Mouse (Mus musculus): ENCODE results near the gene Prelid1. TPM values are rescaled to one million over a fixed set of nuclear protein-coding genes. Genes with fewer than 3 reads are reported as not detected.

The Prelid1 gene
- polyA plus RNA-seq, 1 experiment from 2014 or later, result 427 TPM

GRCm38 (mm10) chr13:55322130-55322825, 2.0 kb downstream of the Prelid1 start:
- Histone ChIP-seq H3K4me3 (peak overlapping the region; percentile 90), H3K4me1 (peaks cover 43% of the 10 kb centered on the region), H3K27me3 (no peaks in the 10 kb centered on the region), H3K27ac (peak overlapping the region; percentile 87), H3K36me3 (peaks cover 60% of the 10 kb centered on the region), H3K9me3 (no peaks in the 10 kb centered on the region), H3K9ac (peak overlapping the region; percentile 98), H3K4me2 (peak overlapping the region; percentile 69)
- ATAC-seq (ENCODE audit: insufficient number of reproducible peaks, low FRiP score, low TSS enrichment, low read depth), result no peak
- WGBS, result 1% methylated on average over 31 of the region's 31 CpGs

- H3K27ac ChIP-seq, result no peak overlapping the region
- no peak for ATAC-seq (ENCODE audit: insufficient number of reproducible peaks, low FRiP score, low TSS enrichment, low read depth)
- no peaks in the 10 kb centered on the region for H3K27me3 ChIP-seq
- H3K36me3 ChIP-seq, result peaks cover 34% of the 10 kb centered on the region
- peaks cover 62% of the 10 kb centered on the region for H3K4me1 ChIP-seq
- no peaks in the 10 kb centered on the region for H3K9me3 ChIP-seq
- no peak overlapping the region for H3K9ac ChIP-seq
- WGBS, result 88% methylated on average over 11 of the region's 11 CpGs
- no peak overlapping the region for H3K4me2 ChIP-seq
- no peak overlapping the region for H3K4me3 ChIP-seq
Measured at GRCm38 (mm10) chr13:55325596-55325995, 5.3 kb downstream of the Prelid1 start.

GRCm38 (mm10) chr13:55327169-55327568, 6.9 kb downstream of the Prelid1 start:
- ATAC-seq (ENCODE audit: insufficient number of reproducible peaks, low FRiP score, low TSS enrichment, low read depth), result no peak
- H3K4me3 ChIP-seq, result no peak overlapping the region
- H3K4me1 ChIP-seq, result peaks cover 61% of the 10 kb centered on the region
- WGBS, result 54% methylated on average over 4 of the region's 4 CpGs
- 0 out of 2 replicates have a peak overlapping the region, but pooled peaks have one; percentile 93 for H3K4me2 ChIP-seq
- no peak overlapping the region for H3K27ac ChIP-seq
- H3K9me3 ChIP-seq, result no peaks in the 10 kb centered on the region
- H3K27me3 ChIP-seq, result no peaks in the 10 kb centered on the region
- H3K9ac ChIP-seq, result no peak overlapping the region
- peaks cover 34% of the 10 kb centered on the region for H3K36me3 ChIP-seq

- Histone ChIP-seq H3K9me3 (no peaks in the 10 kb centered on the region), H3K4me2 (peak overlapping the region; percentile 93), H3K4me1 (peaks cover 59% of the 10 kb centered on the region), H3K36me3 (peaks cover 34% of the 10 kb centered on the region), H3K9ac (no peak overlapping the region), H3K27ac (no peak overlapping the region), H3K27me3 (no peaks in the 10 kb centered on the region), H3K4me3 (peak overlapping the region; percentile 86)
- no peak for ATAC-seq (ENCODE audit: insufficient number of reproducible peaks, low FRiP score, low TSS enrichment, low read depth)
- WGBS, result 36% methylated on average over 8 of the region's 8 CpGs
Measured at GRCm38 (mm10) chr13:55327633-55328032, 7.3 kb downstream of the Prelid1 start.

GRCm38 (mm10) chr13:55328171-55328570, 7.9 kb downstream of the Prelid1 start:
- H3K9ac ChIP-seq, result no peak overlapping the region
- H3K4me3 ChIP-seq, result peak overlapping the region; percentile 86
- WGBS, result 86% methylated on average over 6 of the region's 6 CpGs
- no peaks in the 10 kb centered on the region for H3K27me3 ChIP-seq
- no peak overlapping the region for H3K27ac ChIP-seq
- peak overlapping the region; percentile 93 for H3K4me2 ChIP-seq
- H3K36me3 ChIP-seq, result peaks cover 31% of the 10 kb centered on the region
- no peaks in the 10 kb centered on the region for H3K9me3 ChIP-seq
- peaks cover 54% of the 10 kb centered on the region for H3K4me1 ChIP-seq
- no peak for ATAC-seq (ENCODE audit: insufficient number of reproducible peaks, low FRiP score, low TSS enrichment, low read depth)

- ATAC-seq (ENCODE audit: insufficient number of reproducible peaks, low FRiP score, low TSS enrichment, low read depth), result no peak
- H3K9ac ChIP-seq, result 0 out of 2 replicates have a peak overlapping the region, but pooled peaks have one; percentile 56
- peaks cover 27% of the 10 kb centered on the region for H3K36me3 ChIP-seq
- peaks cover 49% of the 10 kb centered on the region for H3K4me1 ChIP-seq
- H3K4me2 ChIP-seq, result peak overlapping the region; percentile 93
- peak overlapping the region; percentile 86 for H3K4me3 ChIP-seq
- H3K9me3 ChIP-seq, result no peaks in the 10 kb centered on the region
- WGBS, result 80% methylated on average over 4 of the region's 4 CpGs
- H3K27ac ChIP-seq, result no peak overlapping the region
- H3K27me3 ChIP-seq, result no peaks in the 10 kb centered on the region
Measured at GRCm38 (mm10) chr13:55328641-55329040, 8.3 kb downstream of the Prelid1 start.

GRCm38 (mm10) chr13:55329109-55329682, 8.9 kb downstream of the Prelid1 start:
- WGBS, result under 1% methylated on average over 27 of the region's 29 CpGs
- Histone ChIP-seq H3K4me3 (peak overlapping the region; percentile 86), H3K4me2 (peak overlapping the region; percentile 93), H3K9ac (peak overlapping the region; percentile 56), H3K27ac (peak overlapping the region; percentile 92), H3K9me3 (no peaks in the 10 kb centered on the region), H3K36me3 (peaks cover 22% of the 10 kb centered on the region), H3K27me3 (no peaks in the 10 kb centered on the region), H3K4me1 (peaks cover 44% of the 10 kb centered on the region)
- peak; percentile 38 for ATAC-seq (ENCODE audit: insufficient number of reproducible peaks, low FRiP score, low TSS enrichment, low read depth)

GRCm38 (mm10) chr13:55329683-55330566, 9.6 kb downstream of the Prelid1 start, which contains the start of gene Mxd3:
Gene Mxd3 (minus strand): TSS chr13:55329823.
- H3K4me3 ChIP-seq, result peak within 1 kb of the TSS; percentile 86
- H3K4me2 ChIP-seq, result peak within 1 kb of the TSS; percentile 93
- peak; percentile 86 for ATAC-seq (ENCODE audit: insufficient number of reproducible peaks, low FRiP score, low TSS enrichment, low read depth)
- H3K9me3 ChIP-seq, result no peaks in the 10 kb centered on the region
- under 1% methylated on average over 79 of the region's 82 CpGs for WGBS
- peaks cover 17% of the 10 kb centered on the region for H3K36me3 ChIP-seq
- H3K27me3 ChIP-seq, result no peaks in the 10 kb centered on the region
- H3K9ac ChIP-seq, result peak within 1 kb of the TSS; percentile 62
- peak within 1 kb of the TSS; percentile 92 for H3K27ac ChIP-seq
- peaks cover 41% of the 10 kb centered on the region for H3K4me1 ChIP-seq

GRCm38 (mm10) chr13:55330567-55331400, 10.5 kb downstream of the Prelid1 start:
- H3K9ac ChIP-seq, result 0 out of 2 replicates have a peak overlapping the region, but pooled peaks have one; percentile 62
- H3K4me2 ChIP-seq, result peak overlapping the region; percentile 93
- H3K9me3 ChIP-seq, result no peaks in the 10 kb centered on the region
- peaks cover 39% of the 10 kb centered on the region for H3K4me1 ChIP-seq
- no peak for ATAC-seq (ENCODE audit: insufficient number of reproducible peaks, low FRiP score, low TSS enrichment, low read depth)
- H3K27me3 ChIP-seq, result no peaks in the 10 kb centered on the region
- peak overlapping the region; percentile 92 for H3K27ac ChIP-seq
- peaks cover 9% of the 10 kb centered on the region for H3K36me3 ChIP-seq
- peak overlapping the region; percentile 86 for H3K4me3 ChIP-seq
- 43% methylated on average over 14 of the region's 14 CpGs for WGBS

- no peak overlapping the region for H3K4me2 ChIP-seq
- no peak overlapping the region for H3K4me3 ChIP-seq
- H3K4me1 ChIP-seq, result peaks cover 31% of the 10 kb centered on the region
- H3K9me3 ChIP-seq, result no peaks in the 10 kb centered on the region
- no peaks in the 10 kb centered on the region for H3K27me3 ChIP-seq
- no peak for ATAC-seq (ENCODE audit: insufficient number of reproducible peaks, low FRiP score, low TSS enrichment, low read depth)
- H3K27ac ChIP-seq, result no peak overlapping the region
- no peak overlapping the region for H3K9ac ChIP-seq
- 80% methylated on average over 3 of the region's 3 CpGs for WGBS
- H3K36me3 ChIP-seq, result peaks cover 3% of the 10 kb centered on the region; the same call in 1 of the 2 replicates
Measured at GRCm38 (mm10) chr13:55332331-55332730, 12.0 kb downstream of the Prelid1 start.

GRCm38 (mm10) chr13:55335701-55336100, 15.4 kb downstream of the Prelid1 start:
- Histone ChIP-seq H3K4me2 (no peak overlapping the region), H3K4me1 (0 out of 2 replicates have a peak, but pooled peaks cover 5% of the 10 kb centered on the region), H3K27me3 (no peaks in the 10 kb centered on the region), H3K9ac (no peak overlapping the region), H3K9me3 (no peaks in the 10 kb centered on the region), H3K4me3 (no peak overlapping the region), H3K27ac (no peak overlapping the region), H3K36me3 (no peaks in the 10 kb centered on the region)
- ATAC-seq (ENCODE audit: insufficient number of reproducible peaks, low FRiP score, low TSS enrichment, low read depth), result no peak
- 81% methylated on average over 4 of the region's 4 CpGs for WGBS
